Mouse (Mus musculus): ENCODE measurements around the gene Car4.
A peak's percentile ranks its signal among the peaks of the same experiment; 100 is the strongest.

Car4 gene

GRCm38 (mm10) chr11:84959181-84959580, 1.6 kb downstream of the Car4 start:
- peak; percentile 51 to 71 for DNase-seq

- DNase-seq, result peak; percentile 85 to 86
Observed at GRCm38 (mm10) chr11:84959701-84960181, 2.2 kb downstream of the Car4 start.

- DNase-seq, result no peak
Observed at GRCm38 (mm10) chr11:84960291-84960690, 2.7 kb downstream of the Car4 start.

- DNase-seq, result no peak
Observed at GRCm38 (mm10) chr11:84960780-84961179, 3.2 kb downstream of the Car4 start.

- no peak for DNase-seq
Observed at GRCm38 (mm10) chr11:84961571-84961970, 4.0 kb downstream of the Car4 start.

- DNase-seq, result no peak
Observed at GRCm38 (mm10) chr11:84962536-84962935, 5.0 kb downstream of the Car4 start.

- DNase-seq, result peak; percentile 46 to 56
Observed at GRCm38 (mm10) chr11:84963556-84963955, 6.0 kb downstream of the Car4 start.

- DNase-seq, result no peak
Observed at GRCm38 (mm10) chr11:84966696-84967095, 9.1 kb downstream of the Car4 start.

GRCm38 (mm10) chr11:84967113-84967512, 9.5 kb downstream of the Car4 start:
- DNase-seq, result no peak

- DNase-seq, result no peak
Observed at GRCm38 (mm10) chr11:84968309-84968708, 10.7 kb downstream of the Car4 start.

GRCm38 (mm10) chr11:84968775-84969174, 11.2 kb downstream of the Car4 start:
- peak; percentile 79 to 87 for DNase-seq

- DNase-seq, result peak in 1 of 2 experiments; percentile 45
Observed at GRCm38 (mm10) chr11:84972067-84972466, 14.5 kb downstream of the Car4 start.

- no peak for DNase-seq
Observed at GRCm38 (mm10) chr11:84973661-84974060, 16.1 kb downstream of the Car4 start.

GRCm38 (mm10) chr11:84974582-84974981, 17.0 kb downstream of the Car4 start:
- no peak for DNase-seq

- no peak for DNase-seq
Observed at GRCm38 (mm10) chr11:84976706-84977105, 19.1 kb downstream of the Car4 start.

- no peak for DNase-seq
Observed at GRCm38 (mm10) chr11:84977385-84977952, 19.9 kb downstream of the Car4 start.

- peak in 1 of 2 experiments; percentile 75 for DNase-seq
Observed at GRCm38 (mm10) chr11:84978113-84978512, 20.5 kb downstream of the Car4 start.

- no peak for DNase-seq
Observed at GRCm38 (mm10) chr11:84979351-84979750, 21.8 kb downstream of the Car4 start.

- no peak for DNase-seq
Observed at GRCm38 (mm10) chr11:84980697-84981096, 23.1 kb downstream of the Car4 start.

GRCm38 (mm10) chr11:84985421-84985820, 27.8 kb downstream of the Car4 start:
- no peak for DNase-seq

- no peak for DNase-seq
Observed at GRCm38 (mm10) chr11:84988341-84988919, 30.8 kb downstream of the Car4 start.

- DNase-seq, result no peak
Observed at GRCm38 (mm10) chr11:84992996-84993395, 35.4 kb downstream of the Car4 start.

GRCm38 (mm10) chr11:84995241-84995640, 37.7 kb downstream of the Car4 start:
- peak in 1 of 2 experiments; percentile 20 for DNase-seq

- no peak for DNase-seq
Observed at GRCm38 (mm10) chr11:85003566-85003965, 46.0 kb downstream of the Car4 start.

- DNase-seq, result no peak
Observed at GRCm38 (mm10) chr11:85013121-85013520, 55.5 kb downstream of the Car4 start.

Measured in kidney, adult 8-10 months (tissue).